Mouse (Mus musculus) forebrain, embryonic 13.5 days (tissue): Measurements from ENCODE around the gene Oaz2. TPM values are rescaled to one million over a fixed set of nuclear protein-coding genes. Genes with fewer than 3 reads are reported as not detected.
"Not testable (repeated sequence)": the region's sequence is repeated elsewhere in the genome, so short reads cannot be mapped to it uniquely, and the experiment has no call there.

Experiments used
- ATAC-seq: fragments of 200-750 bp; cut with Nextera tagmentation; 2 replicates; pipeline ENCODE4 v1.8.0; 2017
- H3K27ac ChIP-seq: fragments of 300-500 bp; sonication (generic); 2 replicates; pipeline ENCODE4 v1.5.1; 2015; ENCODE audit warnings: inconsistent platforms, mild to moderate bottlenecking, moderate library complexity
- H3K27me3 ChIP-seq: fragments of 300-500 bp; sonication (generic); 2 replicates; pipeline ENCODE4 v1.6.1; 2015; ENCODE audit warnings: mild to moderate bottlenecking, inconsistent platforms
- H3K36me3 ChIP-seq: fragments of 300-500 bp; sonication (generic); 2 replicates; pipeline ENCODE4 v1.6.1; 2015; ENCODE audit warnings: mild to moderate bottlenecking, inconsistent platforms; ENCODE audit not compliant: poor library complexity, severe bottlenecking
- H3K4me1 ChIP-seq: fragments of 300-500 bp; sonication (generic); 2 replicates; pipeline ENCODE4 v1.6.1; 2015; ENCODE audit warnings: inconsistent platforms
- H3K4me2 ChIP-seq: fragments of 300-500 bp; sonication (generic); 2 replicates; pipeline ENCODE4 v1.6.1; 2015; ENCODE audit warnings: inconsistent platforms, mild to moderate bottlenecking, moderate library complexity
- H3K4me3 ChIP-seq: fragments of 300-500 bp; sonication (generic); 2 replicates; pipeline ENCODE4 v1.5.1; 2015; ENCODE audit warnings: mild to moderate bottlenecking, inconsistent platforms
- H3K9ac ChIP-seq: fragments of 300-500 bp; sonication (generic); 2 replicates; pipeline ENCODE4 v1.6.1; 2015; ENCODE audit warnings: mild to moderate bottlenecking, inconsistent platforms
- H3K9me3 ChIP-seq: fragments of 300-500 bp; sonication (generic); replicated peaks from 2 replicates; pipeline ENCODE4 v1.6.1; 2016; ENCODE audit warnings: inconsistent platforms
- WGBS: fragments of 180-500 bp; shearing (Covaris S2); methylation state at CpG from one replicate; pipeline ENCODE4 v1.1.7; 2015; 5-methylcytosine and 5-hydroxymethylcytosine counted together
- polyA plus RNA-seq: library from polyadenylated mRNA; unstranded; fragments of >200 nt; fragmentation: Nextera tagmentation; extraction: Ambion mirVana; gene quantifications from 2 replicates; pipeline ENCODE4 v1.2.1, GENCODE M21; 2015

Oaz2 gene
- polyA plus RNA-seq, 1 experiment from 2014 or later: 273 TPM

DNA sequence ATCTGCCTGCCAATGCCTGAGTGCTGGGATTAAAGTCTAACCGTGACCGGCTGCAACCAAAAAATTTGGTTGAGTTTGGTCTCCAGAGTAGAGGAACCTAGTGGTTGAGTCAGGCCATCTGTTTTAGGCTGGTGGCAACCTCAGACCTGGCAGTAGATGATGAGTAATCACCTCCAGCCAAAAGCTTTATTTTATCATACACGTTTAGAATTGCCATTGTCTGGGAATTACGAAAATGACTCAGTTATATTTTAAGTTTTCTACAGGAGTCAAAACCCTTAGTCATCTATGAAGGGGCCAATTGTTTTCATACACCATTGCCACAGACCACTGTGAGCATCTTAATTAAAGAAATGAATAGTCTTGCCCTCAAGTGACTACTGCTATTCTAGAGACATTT, 30.9 kb upstream of the Oaz2 start:
- WGBS: 82% methylated on average over 4 of the region's 4 CpGs
- no peaks in the 10 kb centered on the region for H3K9me3 ChIP-seq
- peaks cover 10% of the 10 kb centered on the region for H3K4me1 ChIP-seq

DNA sequence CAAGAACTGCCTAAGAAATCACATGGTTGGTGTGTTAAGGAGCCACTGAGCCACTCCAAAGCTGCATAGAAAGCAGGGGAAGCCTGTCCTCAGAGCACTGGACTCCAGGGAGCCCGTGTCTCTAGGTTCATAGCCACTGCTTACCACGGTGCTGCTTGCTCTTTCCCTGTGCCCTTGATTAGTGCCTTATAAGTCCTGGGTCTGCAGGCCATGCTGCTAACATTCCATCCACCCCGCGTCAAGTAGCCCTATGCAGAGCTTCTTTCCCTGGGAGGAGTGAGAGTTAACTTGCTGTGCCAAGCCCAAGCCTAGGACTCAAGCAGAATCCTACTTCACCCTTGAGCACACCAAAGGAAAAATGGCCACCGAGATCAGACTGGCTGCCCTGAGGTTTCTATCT, 28.7 kb upstream of the Oaz2 start:
- Histone ChIP-seq H3K9me3 (no peaks in the 10 kb centered on the region), H3K4me3 (no peak overlapping the region), H3K9ac (no peak overlapping the region), H3K4me2 (no peak overlapping the region), H3K36me3 (no peaks in the 10 kb centered on the region), H3K27me3 (0 out of 2 replicates have a peak, but pooled peaks cover 2% of the 10 kb centered on the region), H3K4me1 (peaks cover 10% of the 10 kb centered on the region), H3K27ac (no peak overlapping the region)
- ATAC-seq: no peak
- WGBS: 67% methylated on average over 5 of the region's 5 CpGs

More for the DNA sequence above, 30.9 kb upstream of the Oaz2 start:
- Histone ChIP-seq H3K36me3 (no peaks in the 10 kb centered on the region), H3K4me2 (no peak overlapping the region), H3K9ac (no peak overlapping the region), H3K27ac (no peak overlapping the region), H3K27me3 (peaks cover 21% of the 10 kb centered on the region), H3K4me3 (no peak overlapping the region)
- no peak for ATAC-seq

GRCm38 (mm10) chr9:65640838-65641410, 26.9 kb upstream of the Oaz2 start:
- no peak overlapping the region for H3K4me3 ChIP-seq
- ATAC-seq: no peak
- no peaks in the 10 kb centered on the region for H3K9me3 ChIP-seq
- no peaks in the 10 kb centered on the region for H3K36me3 ChIP-seq
- no peak overlapping the region for H3K4me2 ChIP-seq
- WGBS: 10% methylated on average over 5 of the region's 5 CpGs
- H3K4me1 ChIP-seq: peaks cover 10% of the 10 kb centered on the region
- no peak overlapping the region for H3K9ac ChIP-seq
- 0 out of 2 replicates have a peak, but pooled peaks cover 2% of the 10 kb centered on the region for H3K27me3 ChIP-seq
- H3K27ac ChIP-seq: no peak overlapping the region

- peaks cover 10% of the 10 kb centered on the region for H3K4me1 ChIP-seq
- ATAC-seq: no peak
- no peak overlapping the region for H3K4me3 ChIP-seq
- H3K36me3 ChIP-seq: no peaks in the 10 kb centered on the region
- H3K9me3 ChIP-seq: no peaks in the 10 kb centered on the region
- 0 out of 2 replicates have a peak, but pooled peaks cover 2% of the 10 kb centered on the region for H3K27me3 ChIP-seq
- no peak overlapping the region for H3K9ac ChIP-seq
- 7% methylated on average over 12 of the region's 12 CpGs for WGBS
- H3K27ac ChIP-seq: no peak overlapping the region
- no peak overlapping the region for H3K4me2 ChIP-seq
These were observed 26.3 kb upstream of the Oaz2 start for GRCm38 (mm10) chr9:65641446-65642052.

DNA sequence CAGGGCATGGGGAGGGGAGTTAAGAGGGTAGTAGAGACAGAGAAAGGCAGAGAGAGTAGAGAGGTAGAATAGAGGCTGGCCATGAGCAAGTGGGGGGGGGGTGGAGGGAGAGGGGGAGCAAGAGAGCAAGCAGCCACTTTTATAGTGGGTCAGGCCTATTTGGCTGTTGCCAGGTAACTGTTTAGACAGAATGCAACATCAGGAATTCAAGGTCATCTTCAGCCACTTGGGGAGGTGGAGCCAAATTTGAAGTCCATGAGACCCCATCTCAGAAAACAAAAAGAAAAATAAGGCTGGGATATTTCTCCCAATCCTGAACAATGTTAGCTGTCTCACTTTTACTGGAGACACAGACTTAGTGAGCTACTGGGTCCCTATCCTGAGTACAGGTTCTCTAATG, 25.3 kb upstream of the Oaz2 start:
- H3K36me3 ChIP-seq: no peaks in the 10 kb centered on the region
- H3K9me3 ChIP-seq: no peaks in the 10 kb centered on the region
- no peak overlapping the region for H3K4me2 ChIP-seq
- ATAC-seq: no peak
- H3K4me3 ChIP-seq: no peak overlapping the region
- H3K9ac ChIP-seq: no peak overlapping the region
- no peaks in the 10 kb centered on the region for H3K27me3 ChIP-seq
- peaks cover 10% of the 10 kb centered on the region for H3K4me1 ChIP-seq
- H3K27ac ChIP-seq: no peak overlapping the region

GRCm38 (mm10) chr9:65644960-65645359, 22.8 kb upstream of the Oaz2 start:
- H3K27ac ChIP-seq: no peak overlapping the region
- no peaks in the 10 kb centered on the region for H3K36me3 ChIP-seq
- H3K4me3 ChIP-seq: no peak overlapping the region
- no peaks in the 10 kb centered on the region for H3K27me3 ChIP-seq
- peaks cover 10% of the 10 kb centered on the region for H3K4me1 ChIP-seq
- WGBS: 85% methylated on average over 4 of the region's 4 CpGs
- H3K4me2 ChIP-seq: no peak overlapping the region
- no peak for ATAC-seq
- H3K9ac ChIP-seq: no peak overlapping the region
- H3K9me3 ChIP-seq: no peaks in the 10 kb centered on the region

GRCm38 (mm10) chr9:65645984-65646383, 21.8 kb upstream of the Oaz2 start:
- H3K9ac ChIP-seq: no peak overlapping the region
- 56% methylated on average over 3 of the region's 3 CpGs for WGBS
- H3K27me3 ChIP-seq: no peaks in the 10 kb centered on the region
- ATAC-seq: no peak
- H3K4me2 ChIP-seq: no peak overlapping the region
- H3K36me3 ChIP-seq: no peaks in the 10 kb centered on the region
- no peak overlapping the region for H3K27ac ChIP-seq
- H3K4me3 ChIP-seq: no peak overlapping the region
- H3K9me3 ChIP-seq: no peaks in the 10 kb centered on the region
- H3K4me1 ChIP-seq: peaks cover 7% of the 10 kb centered on the region

- WGBS: 86% methylated on average over 2 of the region's 2 CpGs
- H3K27me3 ChIP-seq: no peaks in the 10 kb centered on the region
- H3K27ac ChIP-seq: no peak overlapping the region
- ATAC-seq: no peak
- H3K4me1 ChIP-seq: 0 out of 2 replicates have a peak, but pooled peaks cover under 1% of the 10 kb centered on the region
- no peak overlapping the region for H3K4me3 ChIP-seq
- H3K36me3 ChIP-seq: no peaks in the 10 kb centered on the region
- no peak overlapping the region for H3K9ac ChIP-seq
- H3K9me3 ChIP-seq: no peaks in the 10 kb centered on the region
- H3K4me2 ChIP-seq: no peak overlapping the region
These were observed 21.0 kb upstream of the Oaz2 start for GRCm38 (mm10) chr9:65646782-65647181.

DNA sequence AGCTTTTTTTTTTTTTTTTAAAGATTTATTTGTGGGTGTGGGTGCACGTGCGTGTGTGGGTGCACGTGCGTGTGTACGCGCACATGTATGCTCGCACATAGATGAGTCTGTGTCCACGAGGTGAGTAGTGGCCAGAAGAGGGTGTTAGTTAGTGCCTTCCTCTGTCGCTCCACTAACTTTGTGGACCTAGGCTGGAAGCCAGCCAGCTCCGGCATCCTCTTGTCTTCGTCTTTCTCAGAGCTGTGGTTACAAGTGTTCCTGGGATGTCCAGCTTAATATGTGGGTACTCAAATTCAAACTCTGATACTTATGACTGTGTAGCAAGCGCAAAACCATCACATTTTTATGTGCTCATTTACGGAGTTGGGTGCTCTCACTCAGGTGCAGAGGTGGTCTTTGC, 19.1 kb upstream of the Oaz2 start:
- Histone ChIP-seq H3K4me1 (no peaks in the 10 kb centered on the region), H3K9me3 (no peaks in the 10 kb centered on the region), H3K4me2 (no peak overlapping the region), H3K4me3 (no peak overlapping the region), H3K27me3 (no peaks in the 10 kb centered on the region), H3K36me3 (no peaks in the 10 kb centered on the region), H3K9ac (no peak overlapping the region), H3K27ac (no peak overlapping the region)
- ATAC-seq: no peak
- 92% methylated on average over 13 of the region's 13 CpGs for WGBS

GRCm38 (mm10) chr9:65649997-65650396, 17.8 kb upstream of the Oaz2 start:
- Histone ChIP-seq H3K36me3 (no peaks in the 10 kb centered on the region), H3K4me2 (no peak overlapping the region), H3K27me3 (no peaks in the 10 kb centered on the region), H3K4me3 (no peak overlapping the region), H3K27ac (no peak overlapping the region), H3K9me3 (no peaks in the 10 kb centered on the region), H3K9ac (no peak overlapping the region), H3K4me1 (no peaks in the 10 kb centered on the region)
- no peak for ATAC-seq
- WGBS: 65% methylated on average over 1 of the region's 1 CpGs

DNA sequence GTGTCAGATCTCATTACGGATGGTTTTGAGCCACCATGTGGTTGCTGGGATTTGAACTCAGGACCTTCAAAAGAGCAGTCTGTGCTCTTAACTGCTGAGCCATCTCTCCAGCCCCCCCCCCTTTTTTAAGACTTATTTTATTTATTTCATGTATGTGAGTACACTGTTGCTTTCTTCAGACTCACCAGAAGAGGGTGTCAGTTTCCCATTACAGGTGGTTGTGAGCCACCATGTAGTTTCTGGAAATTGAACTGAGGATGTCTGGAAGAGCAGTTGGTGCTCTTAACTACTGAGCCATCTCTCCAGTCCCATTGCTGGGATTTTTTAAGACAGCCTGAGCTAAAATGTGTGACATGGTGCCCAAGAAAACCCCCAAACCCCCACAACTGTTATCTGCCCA, 15.8 kb upstream of the Oaz2 start:
- not testable (repeated sequence) for H3K36me3 ChIP-seq, H3K27ac ChIP-seq, H3K9me3 ChIP-seq, H3K27me3 ChIP-seq, H3K4me1 ChIP-seq, H3K4me3 ChIP-seq, H3K9ac ChIP-seq, H3K4me2 ChIP-seq, ATAC-seq
- WGBS: 88% methylated on average over 1 of the region's 1 CpGs

DNA sequence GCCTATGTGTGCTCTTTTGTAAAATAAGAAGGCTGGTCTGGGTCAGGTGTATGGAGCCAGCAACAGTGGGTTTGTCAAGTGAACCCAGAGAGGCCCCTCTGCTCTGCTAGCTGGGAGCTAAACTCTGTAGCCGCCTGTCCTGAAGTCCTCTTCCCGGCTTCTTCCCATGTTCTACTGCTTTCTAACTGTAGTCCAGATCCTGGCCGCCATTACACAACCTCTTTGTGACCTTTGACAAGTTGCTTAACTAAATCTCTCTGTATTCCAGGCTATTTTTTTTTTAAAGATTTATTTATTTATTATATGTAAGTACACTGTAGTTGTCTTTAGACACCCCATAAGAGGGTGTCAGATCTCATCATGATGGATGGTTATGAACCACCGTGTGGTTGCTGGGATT, 14.1 kb upstream of the Oaz2 start:
- 93% methylated on average over 4 of the region's 4 CpGs for WGBS
- H3K27me3 ChIP-seq: no peaks in the 10 kb centered on the region
- H3K9me3 ChIP-seq: no peaks in the 10 kb centered on the region
- H3K27ac ChIP-seq: no peak overlapping the region
- no peaks in the 10 kb centered on the region for H3K4me1 ChIP-seq
- no peak overlapping the region for H3K9ac ChIP-seq
- no peak for ATAC-seq
- H3K36me3 ChIP-seq: no peaks in the 10 kb centered on the region
- H3K4me3 ChIP-seq: no peak overlapping the region
- H3K4me2 ChIP-seq: no peak overlapping the region

- H3K4me3 ChIP-seq: no peak overlapping the region
- ATAC-seq: no peak
- no peaks in the 10 kb centered on the region for H3K9me3 ChIP-seq
- H3K27me3 ChIP-seq: no peaks in the 10 kb centered on the region
- H3K9ac ChIP-seq: no peak overlapping the region
- H3K36me3 ChIP-seq: no peaks in the 10 kb centered on the region
- H3K4me2 ChIP-seq: no peak overlapping the region
- WGBS: 95% methylated on average over 3 of the region's 3 CpGs
- no peaks in the 10 kb centered on the region for H3K4me1 ChIP-seq
- H3K27ac ChIP-seq: no peak overlapping the region
These were observed 13.0 kb upstream of the Oaz2 start for GRCm38 (mm10) chr9:65654700-65655237.
